Mouse (Mus musculus) left cerebral cortex, adult 11 months (tissue): ENCODE data around the gene Tmem108.
"Not testable (repeated sequence)": the region's sequence is repeated elsewhere in the genome, so short reads cannot be mapped to it uniquely, and the experiment has no call there.

Experiments used
- DNase-seq: peaks from one replicate; pipeline ENCODE4 v3.0.0; 2022; ENCODE audit warnings: low spot score

Tmem108 gene

GRCm38 (mm10) chr9:103679234-103679633, 82.4 kb downstream of the Tmem108 start:
- DNase-seq, result no peak

GRCm38 (mm10) chr9:103678531-103679060, 83.0 kb downstream of the Tmem108 start:
- DNase-seq, result no peak

- no peak for DNase-seq
Measured at GRCm38 (mm10) chr9:103677811-103678210, 83.8 kb downstream of the Tmem108 start.

- DNase-seq, result no peak
Measured at GRCm38 (mm10) chr9:103675721-103676480, 85.7 kb downstream of the Tmem108 start.

GRCm38 (mm10) chr9:103672881-103673280, 88.8 kb downstream of the Tmem108 start:
- no peak for DNase-seq

- DNase-seq, result not testable (repeated sequence)
Measured at GRCm38 (mm10) chr9:103670592-103671113, 91.0 kb downstream of the Tmem108 start.

GRCm38 (mm10) chr9:103668830-103669229, 92.8 kb downstream of the Tmem108 start:
- DNase-seq, result no peak

GRCm38 (mm10) chr9:103665817-103666216, 95.8 kb downstream of the Tmem108 start:
- no peak for DNase-seq

- no peak for DNase-seq
Measured at GRCm38 (mm10) chr9:103664151-103664550, 97.5 kb downstream of the Tmem108 start.

GRCm38 (mm10) chr9:103661873-103662272, 99.8 kb downstream of the Tmem108 start:
- DNase-seq, result no peak

GRCm38 (mm10) chr9:103657981-103658380, 103.7 kb downstream of the Tmem108 start:
- DNase-seq, result no peak

GRCm38 (mm10) chr9:103657183-103657975, 104.3 kb downstream of the Tmem108 start:
- DNase-seq, result peak; percentile 16

- no peak for DNase-seq
Measured at GRCm38 (mm10) chr9:103653995-103654587, 107.5 kb downstream of the Tmem108 start.

- peak; percentile 14 for DNase-seq
Measured at GRCm38 (mm10) chr9:103652127-103652882, 109.3 kb downstream of the Tmem108 start.

GRCm38 (mm10) chr9:103646605-103647004, 115.0 kb downstream of the Tmem108 start:
- no peak for DNase-seq

- no peak for DNase-seq
Measured at GRCm38 (mm10) chr9:103645724-103646123, 115.9 kb downstream of the Tmem108 start.

GRCm38 (mm10) chr9:103642300-103642699, 119.3 kb downstream of the Tmem108 start:
- no peak for DNase-seq

- no peak for DNase-seq
Measured at GRCm38 (mm10) chr9:103641340-103641739, 120.3 kb downstream of the Tmem108 start.

- DNase-seq, result no peak
Measured at GRCm38 (mm10) chr9:103639413-103639812, 122.2 kb downstream of the Tmem108 start.

- DNase-seq, result no peak
Measured at GRCm38 (mm10) chr9:103637451-103637850, 124.2 kb downstream of the Tmem108 start.

GRCm38 (mm10) chr9:103636847-103637246, 124.8 kb downstream of the Tmem108 start:
- DNase-seq, result no peak
